Mouse (Mus musculus) kidney, postnatal 10 days (tissue): ENCODE results near the gene Mkrn2.

Experiments used
- DNase-seq: peaks from one replicate; pipeline ENCODE4 v3.0.0; 2021; ENCODE audit warnings: mixed read lengths

The Mkrn2 gene

DNA sequence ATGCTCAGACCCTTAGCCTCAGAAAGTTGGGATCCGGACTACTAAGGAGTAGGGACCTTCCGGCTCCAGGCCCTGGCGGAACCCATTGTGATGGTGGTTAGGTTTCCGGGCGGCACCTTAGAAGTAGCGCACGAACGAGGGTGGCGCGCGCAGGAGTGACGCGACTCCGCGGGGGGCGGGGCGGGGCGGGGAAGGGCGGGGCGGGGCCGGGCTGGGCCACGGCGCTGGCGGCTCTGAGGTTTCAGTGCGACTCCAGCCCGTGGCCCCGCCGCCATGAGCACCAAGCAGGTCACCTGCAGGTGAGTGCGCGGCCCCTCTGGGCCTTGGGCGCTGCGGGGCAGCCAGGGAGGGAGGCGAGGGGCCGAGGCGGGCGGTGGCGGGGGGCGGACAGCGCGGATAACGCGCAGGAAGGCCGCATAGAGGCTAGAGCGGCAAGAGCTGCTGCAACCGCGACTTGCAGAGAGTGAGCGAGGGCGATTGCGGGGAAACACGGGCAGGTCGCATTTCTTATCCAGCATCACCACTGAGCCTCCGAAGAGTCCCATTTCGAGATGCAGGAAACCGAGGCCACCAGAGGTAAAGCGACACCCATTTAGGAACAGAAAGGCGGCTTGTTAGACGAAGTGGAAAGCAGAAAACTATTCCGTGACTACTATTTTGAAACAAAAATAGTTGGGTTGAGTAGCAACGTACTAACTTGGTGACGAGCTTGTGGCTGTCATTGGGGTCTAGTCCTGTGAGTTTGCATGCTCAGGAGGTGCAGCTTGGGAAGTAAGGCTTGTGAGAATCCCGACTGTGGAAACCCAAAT, at the start of gene Mkrn2:
TSS of gene Mkrn2 (plus strand) at position 188 of the 809 bp plus-strand sequence.
- peak; percentile 91 for DNase-seq

DNA sequence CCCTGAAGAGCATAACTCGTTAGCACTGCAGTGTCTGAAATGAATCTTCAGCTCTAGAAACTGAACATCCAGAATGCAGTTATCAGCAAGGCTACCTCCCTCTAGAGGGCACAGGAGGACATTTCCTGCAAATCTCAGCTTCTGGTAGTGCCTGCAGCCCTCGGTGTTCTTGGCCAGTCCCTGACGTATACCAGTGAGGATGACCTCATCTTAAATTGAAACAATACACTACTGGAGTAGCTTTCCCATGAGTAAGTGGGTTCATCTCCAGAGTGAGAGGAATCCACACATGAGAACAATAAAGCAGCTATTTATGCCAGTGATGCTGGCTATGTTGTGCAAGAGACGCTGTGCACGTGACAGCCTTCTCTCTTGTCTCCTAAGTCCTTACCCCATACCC, 46.2 kb upstream of the Mkrn2 start:
- no peak for DNase-seq

DNA sequence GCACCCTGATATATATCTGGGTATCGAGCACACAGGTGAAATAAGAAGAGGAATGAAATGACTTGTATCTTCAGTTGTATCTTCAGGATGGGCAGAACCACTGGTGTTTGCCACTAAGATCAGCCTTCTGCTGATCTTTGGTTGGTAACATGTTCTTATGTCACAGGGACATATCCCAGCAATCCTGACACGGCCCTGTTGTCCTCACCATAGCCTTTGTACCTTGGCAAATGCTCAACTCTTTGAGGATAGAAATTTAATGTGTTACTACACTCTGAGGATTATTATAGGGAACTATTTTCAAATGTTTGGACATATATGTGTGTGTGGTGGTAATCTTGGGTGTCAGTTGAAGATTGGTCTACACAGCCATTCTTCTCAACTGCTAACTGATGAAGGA, 43.5 kb upstream of the Mkrn2 start:
- DNase-seq: no peak

DNA sequence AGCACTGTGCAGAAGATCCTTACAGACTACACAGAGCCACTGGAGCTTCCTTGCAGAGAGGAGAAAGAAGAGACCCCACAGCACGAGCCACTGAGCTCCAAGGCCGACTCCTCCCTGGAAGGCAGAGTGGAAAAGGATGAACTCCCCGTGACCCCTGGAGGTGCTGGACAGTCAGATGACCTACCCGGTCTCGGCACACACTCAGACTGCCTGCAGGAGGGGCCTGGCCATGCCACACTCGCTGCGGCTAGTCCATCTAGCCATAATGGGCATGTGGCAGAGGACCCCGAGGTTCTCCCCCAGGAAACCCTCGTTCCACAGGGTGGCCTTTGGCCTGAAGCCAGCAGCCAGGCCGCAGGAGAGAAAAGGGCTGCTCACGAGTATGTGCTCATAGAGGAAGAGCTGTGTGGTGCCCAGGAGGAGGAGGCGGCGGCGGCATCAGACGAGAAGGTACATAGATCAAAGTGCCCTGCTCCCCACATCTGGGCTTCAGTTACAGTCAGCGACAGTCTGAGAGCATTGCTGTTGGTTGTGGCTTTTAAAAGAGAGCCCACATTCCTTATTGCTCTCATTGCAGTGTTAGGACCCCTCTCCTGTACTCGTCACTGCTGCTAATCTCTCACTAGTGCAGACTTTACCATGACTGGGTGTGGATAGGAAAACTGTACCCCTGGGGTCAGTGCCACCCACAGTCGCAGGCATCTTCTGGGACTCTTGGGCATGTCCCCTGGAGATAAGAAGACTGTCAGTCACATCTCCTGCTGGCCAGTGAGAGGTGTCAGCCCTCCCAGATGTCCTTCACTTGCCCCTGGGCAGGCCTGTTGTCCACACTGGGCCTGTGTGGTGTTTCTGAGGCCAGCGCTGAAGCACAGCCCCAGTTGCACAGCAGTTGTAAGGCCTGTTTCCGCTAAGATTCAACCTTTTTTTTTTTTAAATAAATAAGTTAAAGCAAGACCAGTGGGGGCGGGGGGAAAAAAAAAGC, 41.8 kb upstream of the Mkrn2 start:
- DNase-seq: peak; percentile 73

DNA sequence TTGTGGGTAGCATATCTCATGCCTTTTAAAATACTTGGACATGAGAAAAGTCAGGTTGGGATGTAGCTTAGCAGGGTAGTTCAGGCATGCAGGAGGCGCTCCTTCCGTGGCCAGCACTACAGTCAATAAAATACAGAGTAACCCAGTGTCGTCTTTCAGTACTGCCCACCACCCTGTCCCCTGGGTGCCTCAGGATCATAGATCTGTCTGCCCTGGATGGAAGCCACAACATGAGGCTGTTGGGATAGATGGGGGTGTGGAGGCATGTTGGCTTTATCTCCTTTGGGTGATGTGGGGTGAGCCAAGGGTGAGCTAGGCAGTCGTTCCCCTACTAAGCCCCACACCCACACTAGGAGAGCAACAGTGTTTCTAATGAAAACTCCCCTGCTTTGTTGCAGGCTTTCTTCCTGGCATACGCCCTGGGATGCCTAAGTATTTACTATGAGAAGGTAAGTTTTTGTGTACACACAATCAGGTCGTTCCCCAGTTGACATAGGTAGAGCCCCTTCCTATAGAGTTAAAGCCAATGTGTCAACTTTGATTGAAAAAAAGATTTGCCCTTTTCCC, 36.1 kb upstream of the Mkrn2 start:
- DNase-seq: no peak

DNA sequence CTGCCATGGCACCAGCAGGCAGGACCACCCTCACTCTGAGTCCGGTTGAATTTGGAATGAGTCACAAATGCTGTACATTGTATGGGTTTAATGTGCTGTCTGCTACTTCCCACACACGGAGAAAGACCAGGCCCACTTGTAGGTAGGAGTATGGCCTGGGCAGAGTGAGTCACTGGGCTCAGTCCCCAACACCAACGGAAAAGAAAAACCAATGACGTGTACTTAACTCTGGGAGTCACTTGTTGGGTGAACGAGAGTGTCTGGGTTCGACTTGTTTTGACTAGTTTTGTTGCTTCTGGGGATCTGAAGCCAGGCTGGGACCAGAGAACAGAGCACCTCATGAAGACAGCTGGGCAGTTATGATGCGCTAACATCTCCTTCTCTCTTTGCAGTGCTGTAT, 27.5 kb upstream of the Mkrn2 start:
- no peak for DNase-seq

DNA sequence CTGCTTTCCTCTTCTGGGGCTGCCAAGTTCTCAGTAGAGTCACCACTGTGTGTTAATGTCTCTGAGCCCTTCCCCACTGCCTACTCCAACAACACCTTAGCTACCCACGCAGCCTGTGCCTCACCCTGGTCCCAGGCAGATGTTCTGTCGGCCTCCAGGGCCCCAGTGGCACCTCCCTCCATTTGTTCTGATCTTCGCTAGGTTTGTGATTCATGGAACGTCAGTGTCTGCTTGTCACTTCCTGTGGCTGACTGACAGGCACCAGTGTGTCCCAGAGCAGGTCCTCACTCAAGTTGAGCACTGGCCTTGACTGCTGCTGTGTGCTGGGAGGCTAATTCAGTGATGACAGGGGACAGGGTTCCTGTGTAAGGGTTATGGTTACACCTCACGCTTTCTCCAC, 24.3 kb upstream of the Mkrn2 start:
- no peak for DNase-seq

DNA sequence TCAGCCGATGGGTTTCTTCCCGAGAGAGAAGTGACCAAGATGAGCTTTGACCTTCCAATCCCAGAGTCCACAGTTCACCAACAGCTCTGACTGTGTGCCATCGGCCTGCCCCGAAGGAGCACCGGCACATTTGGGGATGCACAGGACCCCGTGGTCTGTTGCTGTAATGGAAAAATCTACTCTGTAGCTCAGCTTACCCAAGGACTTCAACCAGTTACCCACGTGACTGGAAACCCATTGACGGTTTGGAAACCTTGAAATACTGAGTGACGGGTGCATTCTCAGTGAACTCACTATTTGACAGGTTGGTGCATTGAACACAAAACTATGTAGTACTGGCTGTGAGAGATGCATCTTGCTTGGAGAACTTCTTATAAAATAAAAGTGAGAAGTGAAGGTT, 23.8 kb upstream of the Mkrn2 start:
- DNase-seq: no peak

DNA sequence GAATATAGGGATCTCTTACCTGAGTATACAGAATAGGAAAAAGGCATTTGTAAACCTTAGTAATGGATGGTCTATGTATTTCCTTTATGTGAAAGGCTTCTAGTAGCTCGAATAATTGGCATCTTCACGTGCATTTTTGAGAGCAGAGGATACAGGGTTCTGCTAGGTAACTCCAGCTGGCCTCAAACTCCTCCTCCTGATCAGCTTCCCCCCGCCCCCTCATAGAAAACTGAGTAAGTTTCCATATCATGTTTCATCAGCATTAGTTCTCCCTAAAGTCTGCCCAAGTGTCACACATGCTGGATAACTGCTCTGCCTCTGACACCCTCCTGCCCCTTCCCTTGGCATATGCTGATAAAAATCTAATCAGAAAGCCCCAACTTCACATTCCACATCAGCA, 20.9 kb upstream of the Mkrn2 start:
- no peak for DNase-seq

DNA sequence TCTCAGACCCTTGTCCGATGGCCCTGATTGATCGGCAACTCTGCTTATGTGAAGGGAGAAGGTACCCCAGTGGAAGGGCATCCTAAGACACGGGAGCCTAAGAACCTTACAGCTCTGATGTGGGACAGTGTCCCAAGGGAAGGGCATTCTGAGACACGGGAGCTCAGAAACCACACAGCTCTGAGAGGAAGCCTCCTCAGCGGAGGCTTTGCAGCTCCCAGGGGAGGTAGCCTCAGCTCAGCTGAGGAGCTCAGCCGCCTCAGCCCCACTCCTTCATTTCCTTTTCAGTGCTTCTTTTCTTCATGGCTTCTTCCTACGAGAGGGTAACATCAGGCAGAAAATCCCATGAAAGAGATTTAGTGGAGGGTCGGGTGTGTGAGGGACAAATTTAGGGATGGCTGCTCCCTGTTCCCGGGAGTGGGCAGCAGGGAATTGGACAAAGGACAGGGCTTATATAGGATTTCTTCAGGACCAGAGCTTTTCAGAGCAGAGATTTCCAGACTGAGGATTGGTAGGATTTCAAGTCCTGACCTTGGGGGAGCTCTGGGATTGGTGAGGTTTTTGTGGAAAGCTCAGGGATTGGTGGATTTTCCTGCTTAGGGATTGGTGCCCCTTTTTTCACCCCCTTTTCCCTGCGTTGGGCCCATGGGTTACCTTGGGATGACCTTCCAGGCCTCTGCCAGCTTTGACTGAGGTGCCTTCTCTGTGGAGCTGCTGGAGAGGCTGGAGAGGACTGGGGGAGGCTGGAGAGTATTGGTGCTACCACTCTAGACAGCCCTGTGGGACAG, 19.2 kb upstream of the Mkrn2 start:
- no peak for DNase-seq

DNA sequence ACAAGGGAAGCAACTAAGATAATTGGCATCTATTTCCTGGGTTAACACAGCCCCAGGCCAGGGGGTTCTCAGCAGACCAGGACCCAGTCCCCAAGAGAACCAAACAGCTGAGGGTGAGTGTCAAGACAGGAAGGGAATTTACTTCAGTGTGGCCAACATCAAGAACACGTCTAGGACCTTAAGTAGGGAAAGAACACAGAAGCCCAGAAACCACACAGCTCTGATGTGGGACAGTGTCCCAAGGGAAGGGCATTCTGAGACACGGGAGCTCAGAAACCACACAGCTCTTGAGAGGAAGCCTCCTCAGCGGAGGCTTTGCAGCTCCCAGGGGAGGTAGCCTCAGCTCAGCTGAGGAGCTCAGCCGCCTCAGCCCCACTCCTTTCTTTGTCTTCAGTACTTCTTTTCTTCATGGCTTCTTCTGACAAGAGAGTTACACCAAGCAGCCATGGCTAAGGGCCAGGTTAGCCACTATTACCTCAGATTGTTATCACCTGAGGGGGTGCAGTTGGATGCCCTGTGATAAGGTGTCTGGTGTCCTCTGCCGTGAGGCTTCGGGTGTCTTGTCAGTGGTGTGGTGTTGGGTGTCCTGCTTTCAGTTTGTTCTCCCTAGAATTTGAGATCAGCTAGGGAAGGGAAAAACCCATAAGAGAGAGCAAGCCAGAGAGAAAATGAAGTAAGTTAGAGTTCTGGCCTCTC, 18.1 kb upstream of the Mkrn2 start:
- no peak for DNase-seq

DNA sequence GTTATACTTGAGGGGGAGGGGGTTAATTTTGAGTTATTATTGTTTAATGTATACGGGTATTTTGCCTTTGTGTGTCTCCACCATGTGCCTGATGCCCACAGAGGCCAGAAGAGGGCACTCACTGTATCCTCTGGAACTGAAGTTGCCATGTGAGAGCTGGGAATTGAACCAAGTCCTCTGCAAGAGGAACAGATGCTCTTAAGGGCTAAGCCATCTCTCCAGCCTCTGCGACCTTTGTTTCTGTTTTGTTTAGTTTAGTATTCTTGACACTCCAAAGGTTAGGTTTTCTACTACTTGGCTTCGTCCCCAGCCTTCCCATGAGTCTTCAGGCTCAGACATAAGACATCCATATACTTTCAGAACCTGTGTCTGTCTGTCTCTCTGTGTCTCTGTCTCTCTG, 17.5 kb upstream of the Mkrn2 start:
- no peak for DNase-seq

DNA sequence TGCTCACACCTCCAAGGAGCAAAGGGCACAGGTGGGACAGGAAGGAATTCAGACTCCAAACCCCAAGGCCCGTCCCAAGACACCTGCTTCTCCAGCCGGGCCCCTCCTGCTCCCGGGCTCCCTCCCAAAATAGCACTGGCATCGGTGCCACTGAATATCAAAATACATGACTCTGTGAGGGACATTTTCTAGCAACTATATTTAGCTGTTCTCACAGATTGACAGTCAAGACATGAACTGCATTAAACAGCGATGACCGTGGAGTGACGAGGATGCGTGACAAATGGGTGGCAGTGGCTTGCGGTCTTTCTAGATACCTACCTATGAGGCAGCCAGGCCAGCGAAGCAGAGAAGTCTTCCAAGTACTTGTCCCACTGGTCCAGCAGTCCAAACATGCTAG, 15.4 kb upstream of the Mkrn2 start:
- DNase-seq: no peak

DNA sequence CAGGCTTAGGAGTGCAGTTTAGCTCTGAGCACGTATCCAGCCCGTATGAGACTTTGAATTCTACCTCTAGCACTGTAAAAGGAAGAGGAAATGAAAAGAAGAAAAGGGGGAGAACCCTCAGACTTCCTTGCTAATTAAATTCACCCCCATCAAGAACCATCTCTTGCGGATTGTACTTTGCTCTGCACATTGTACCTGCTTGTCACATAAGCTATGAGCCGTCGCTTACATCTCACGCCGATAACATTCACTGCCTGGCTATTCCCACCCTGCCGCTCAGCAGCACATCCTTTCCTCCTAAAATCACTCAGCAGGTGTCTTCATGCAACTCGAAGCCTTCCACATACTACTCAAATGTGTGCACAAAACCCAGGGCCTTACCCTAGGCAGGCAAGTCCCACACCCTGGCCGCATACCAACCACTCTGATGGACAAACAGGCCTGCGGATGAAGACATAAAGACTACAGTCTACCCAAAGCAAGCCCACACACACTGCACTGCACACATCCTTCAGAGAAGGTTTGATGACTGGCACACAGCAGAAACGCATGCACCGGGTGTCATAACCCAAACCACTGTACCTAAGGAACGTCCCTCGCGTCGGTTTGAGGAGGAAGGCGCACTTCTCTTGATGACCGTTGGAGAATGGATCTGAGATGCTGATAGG, 9.9 kb upstream of the Mkrn2 start:
- no peak for DNase-seq

DNA sequence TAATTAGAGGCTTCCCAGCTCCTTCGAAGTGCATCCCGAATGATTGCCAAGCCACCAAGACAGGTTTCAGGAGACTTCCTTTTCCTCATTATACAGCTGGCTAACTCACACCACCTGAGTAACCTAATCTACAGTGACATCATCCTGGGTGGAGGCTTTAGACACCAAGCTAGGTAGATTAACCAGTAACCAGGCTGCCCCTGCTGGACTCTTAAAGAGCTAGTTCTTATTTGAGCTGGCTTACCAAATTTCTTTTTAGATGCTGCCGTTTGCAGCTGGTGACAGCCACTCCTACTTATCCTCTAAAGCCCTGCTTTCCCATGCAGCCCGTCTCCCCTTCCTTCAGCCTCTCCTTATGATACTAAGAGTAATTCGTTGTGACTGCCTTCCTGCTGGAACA, 9.2 kb upstream of the Mkrn2 start, which contains the start of gene Mkrn2os:
TSS of gene Mkrn2os (minus strand) at position 119 of the 400 bp plus-strand sequence.
- DNase-seq: peak; percentile 49

DNA sequence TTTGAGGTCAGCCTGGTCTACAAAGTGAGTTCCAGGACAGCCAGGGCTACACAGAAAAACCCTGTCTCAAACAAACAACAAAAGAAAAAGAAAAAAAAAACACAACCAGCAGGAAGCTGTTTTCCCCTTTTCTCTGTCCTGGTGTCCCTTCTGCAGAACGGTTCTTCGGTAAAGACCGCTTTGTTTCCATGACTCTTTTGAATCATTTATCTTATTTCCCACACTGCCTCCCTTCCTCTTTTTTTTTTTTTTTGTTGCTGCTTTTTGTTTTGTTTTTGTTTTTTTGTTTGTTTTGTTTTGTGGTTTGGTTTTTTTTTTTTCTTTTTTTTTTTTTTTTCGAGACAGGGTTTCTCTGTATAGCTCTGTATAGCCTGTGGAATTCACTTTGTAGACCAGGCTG, 8.4 kb upstream of the Mkrn2 start:
- DNase-seq: no peak

DNA sequence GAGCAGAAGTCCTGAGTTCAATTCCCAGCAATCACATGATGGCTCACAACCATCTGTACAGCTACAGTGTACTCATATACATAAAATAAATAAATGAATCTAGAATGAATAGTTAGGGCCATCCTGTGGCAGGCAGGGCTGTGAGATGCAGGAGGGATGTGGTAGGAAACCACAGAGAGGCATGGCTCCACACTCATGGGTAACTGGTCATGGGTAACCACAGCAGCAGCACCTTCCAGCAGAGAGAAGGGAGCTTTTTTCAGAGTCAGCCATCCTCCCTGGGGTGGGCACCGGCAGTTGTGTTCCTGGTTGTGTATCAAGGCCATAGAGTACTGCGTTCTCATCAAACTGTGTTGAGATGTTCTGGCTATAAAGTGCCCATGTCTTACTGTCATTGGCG, 7.2 kb upstream of the Mkrn2 start:
- DNase-seq: no peak

DNA sequence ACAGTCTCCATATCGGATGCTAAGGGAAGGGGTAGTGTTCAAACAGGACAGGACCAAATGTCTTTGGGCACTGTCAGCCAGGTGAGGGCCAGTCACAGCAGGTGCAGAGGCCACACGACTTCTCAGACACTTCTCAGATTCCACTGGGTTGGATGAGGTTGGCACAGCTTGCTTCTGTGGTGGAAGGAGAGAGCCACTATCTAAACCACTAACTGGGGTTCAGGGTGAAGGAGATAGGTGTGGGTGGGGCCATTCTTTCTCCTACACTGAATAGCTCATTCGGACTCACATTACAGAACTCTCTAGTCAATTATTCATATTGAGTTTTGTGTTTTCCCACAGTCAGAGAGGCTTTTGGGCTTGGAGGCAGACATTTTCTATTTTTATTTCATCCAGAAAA, 6.0 kb upstream of the Mkrn2 start:
- no peak for DNase-seq

DNA sequence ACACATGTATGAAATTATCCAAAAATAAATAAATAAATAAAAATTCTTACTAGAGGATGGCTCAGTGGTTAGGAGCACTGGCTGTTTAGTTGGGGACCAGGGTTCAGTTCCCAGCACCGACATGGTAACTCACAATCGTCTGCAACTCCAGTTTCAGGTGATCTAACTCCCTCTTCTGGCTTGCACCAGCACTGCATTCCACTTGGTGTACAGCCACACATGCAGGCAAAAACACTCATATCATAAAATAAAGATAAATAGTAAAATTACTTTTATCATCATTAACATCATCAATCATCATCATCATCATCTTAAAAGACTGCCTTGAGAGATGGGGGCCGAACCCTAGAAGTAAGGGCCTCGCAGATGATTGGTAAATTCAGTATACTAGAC, 384 bp upstream of the Mkrn2 start:
- peak; percentile 37 for DNase-seq

DNA sequence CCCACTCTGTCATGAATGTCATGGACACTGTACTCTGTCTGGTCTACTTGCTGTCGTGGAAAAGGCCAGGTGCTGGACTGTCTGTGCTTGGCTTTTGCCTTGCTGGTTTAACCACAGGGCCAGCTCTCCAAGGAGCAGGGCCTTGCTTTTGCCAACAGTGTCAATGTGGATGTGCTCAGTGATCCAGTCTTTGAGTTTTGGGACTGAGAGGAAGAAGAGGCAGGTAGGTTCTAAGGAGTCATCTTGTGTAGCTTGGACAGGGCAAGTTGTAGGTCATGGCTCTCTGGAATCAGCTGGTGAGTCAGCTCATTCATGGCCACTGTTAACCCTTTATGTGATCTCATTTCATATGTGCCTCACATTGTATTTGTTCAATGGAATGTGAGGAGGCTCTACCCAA, 4.8 kb downstream of the Mkrn2 start:
- no peak for DNase-seq

DNA sequence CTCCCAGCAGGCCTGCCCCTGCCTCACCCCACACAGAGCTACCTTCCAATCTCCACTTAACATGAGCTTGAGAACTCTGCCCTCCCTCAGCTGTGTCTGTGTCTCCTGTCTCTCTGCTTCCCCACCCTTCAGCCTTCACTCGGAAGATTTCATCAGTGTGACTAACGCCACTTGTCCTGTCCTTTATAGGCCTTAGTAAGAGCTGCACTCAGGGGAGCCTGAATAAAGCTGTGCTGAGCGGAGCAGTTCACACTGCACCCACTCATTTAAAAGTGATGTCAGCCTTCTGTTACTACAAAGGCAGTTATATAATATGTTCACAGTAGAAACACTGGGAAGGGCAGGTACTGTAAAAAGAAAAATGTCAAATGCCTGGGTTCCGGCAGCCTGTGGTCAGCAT, 5.7 kb downstream of the Mkrn2 start:
- no peak for DNase-seq

DNA sequence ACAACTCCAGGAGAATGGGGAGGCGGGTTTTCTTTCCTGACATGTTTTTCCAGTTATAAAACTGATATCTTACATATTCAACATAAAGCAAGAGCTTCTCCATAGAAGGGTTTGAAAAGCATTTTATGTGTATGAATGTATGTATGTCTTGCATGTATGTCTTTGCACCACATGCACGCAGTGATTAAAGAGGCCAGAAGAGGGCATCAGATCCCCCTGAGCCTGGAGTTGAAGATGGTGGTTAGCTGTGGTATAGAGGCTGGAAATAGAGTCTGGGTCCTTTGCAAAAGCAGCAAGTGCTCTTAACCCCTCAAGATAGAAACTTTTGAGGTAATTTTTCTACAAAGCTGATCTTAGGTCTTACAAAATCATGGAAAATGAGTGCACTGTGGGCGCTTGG, 7.4 kb downstream of the Mkrn2 start:
- DNase-seq: peak; percentile 42
